13 mouse cellular contexts compared by ENCODE assay signal in genomic region chr10:79671396-79672087, GRCm38 (mm10). TPM values are rescaled to one million over a fixed set of nuclear protein-coding genes. Genes with fewer than 3 reads are reported as not detected.
DNase-seq lines count a peak whose midpoint lies in the region; ATAC-seq lines count a peak whose summit lies in the region.
"Had no signal": no experiment of that assay in that cellular context is flagged by ENCODE, and none has a peak within 500 bp of the region (broad histone marks: within the 10 kb centered on the region; RNA-seq: fewer than 3 reads in every experiment).

No protein-coding gene starts in this region.

- peaks cover 44% of the 10 kb centered on the region for H3K36me3 ChIP-seq in hindbrain, embryonic 10.5 days
- 0 out of 2 replicates have a peak, but pooled peaks cover 3% of the 10 kb centered on the region for H3K36me3 ChIP-seq in hindbrain, embryonic 11.5 days (ENCODE audit: control insufficient read depth, insufficient read depth, low read length)
- peaks cover 17% of the 10 kb centered on the region for H3K36me3 ChIP-seq in midbrain, embryonic 12.5 days
- H3K36me3 ChIP-seq in midbrain, embryonic 16.5 days (ENCODE audit: control insufficient read depth, insufficient read depth, low read length) = peaks cover 7% of the 10 kb centered on the region
- H3K36me3 ChIP-seq in hindbrain, embryonic 16.5 days (ENCODE audit: control insufficient read depth, insufficient read depth, low read length) = peaks cover 8% of the 10 kb centered on the region
- peaks cover 25% of the 10 kb centered on the region for H3K36me3 ChIP-seq in neural tube, embryonic 15.5 days

- peak overlapping the region; percentile 66 for H3K27ac ChIP-seq in hindbrain, embryonic 10.5 days
- no peak overlapping the region for H3K27ac ChIP-seq in hindbrain, embryonic 11.5 days (ENCODE audit: low read depth, low read length)
- H3K27ac ChIP-seq in midbrain, embryonic 12.5 days (replicated peaks) = no peak overlapping the region
- no peak overlapping the region for H3K27ac ChIP-seq in midbrain, embryonic 16.5 days (ENCODE audit: low read length)
- H3K27ac ChIP-seq in hindbrain, embryonic 16.5 days (ENCODE audit: low read depth, low read length) = no peak overlapping the region
- no peak overlapping the region for H3K27ac ChIP-seq in neural tube, embryonic 15.5 days (replicated peaks)

- H3K9me3 ChIP-seq in hindbrain, embryonic 10.5 days = 0 out of 2 replicates have a peak, but pooled peaks cover 3% of the 10 kb centered on the region
- H3K9me3 ChIP-seq in hindbrain, embryonic 11.5 days (ENCODE audit: control insufficient read depth, low read length) = no peaks in the 10 kb centered on the region
- H3K9me3 ChIP-seq in midbrain, embryonic 12.5 days = no peaks in the 10 kb centered on the region
- H3K9me3 ChIP-seq in midbrain, embryonic 16.5 days (replicated peaks; ENCODE audit: control insufficient read depth, low read length, poor library complexity, severe bottlenecking) = no peaks in the 10 kb centered on the region
- no peaks in the 10 kb centered on the region for H3K9me3 ChIP-seq in hindbrain, embryonic 16.5 days (ENCODE audit: control insufficient read depth, low read length)
- no peaks in the 10 kb centered on the region for H3K9me3 ChIP-seq in neural tube, embryonic 15.5 days (replicated peaks)

- no peak overlapping the region for H3K4me2 ChIP-seq in hindbrain, embryonic 11.5 days (replicated peaks; ENCODE audit: low read depth, low read length)
- H3K4me2 ChIP-seq in midbrain, embryonic 12.5 days (replicated peaks) = no peak overlapping the region
- H3K4me2 ChIP-seq in midbrain, embryonic 16.5 days (ENCODE audit: low read length) = no peak overlapping the region; the same call in 1 of the 2 replicates
- peak overlapping the region; percentile 96 for H3K4me2 ChIP-seq in hindbrain, embryonic 16.5 days (ENCODE audit: low read length)
- H3K4me2 ChIP-seq in neural tube, embryonic 15.5 days = peak overlapping the region; percentile 95

- H3K4me1 ChIP-seq in hindbrain, embryonic 10.5 days (replicated peaks) = peaks cover 39% of the 10 kb centered on the region
- H3K4me1 ChIP-seq in hindbrain, embryonic 11.5 days (replicated peaks; ENCODE audit: control insufficient read depth, insufficient read depth, low read length) = peaks cover 6% of the 10 kb centered on the region
- peaks cover 21% of the 10 kb centered on the region for H3K4me1 ChIP-seq in midbrain, embryonic 12.5 days
- H3K4me1 ChIP-seq in midbrain, embryonic 16.5 days (ENCODE audit: control insufficient read depth, insufficient read depth, low read length) = peaks cover 20% of the 10 kb centered on the region
- peaks cover 19% of the 10 kb centered on the region for H3K4me1 ChIP-seq in hindbrain, embryonic 16.5 days (ENCODE audit: control insufficient read depth, insufficient read depth, low read depth, low read length)
- peaks cover 33% of the 10 kb centered on the region for H3K4me1 ChIP-seq in neural tube, embryonic 15.5 days

- WGBS in hindbrain, embryonic 10.5 days = 71% methylated on average over 6 of the region's 6 CpGs
- 68% methylated on average over 6 of the region's 6 CpGs for WGBS in hindbrain, embryonic 11.5 days
- 66% methylated on average over 6 of the region's 6 CpGs for WGBS in midbrain, embryonic 12.5 days
- 72% methylated on average over 6 of the region's 6 CpGs for WGBS in midbrain, embryonic 16.5 days
- WGBS in hindbrain, embryonic 16.5 days = 65% methylated on average over 6 of the region's 6 CpGs
- 29% methylated on average over 6 of the region's 6 CpGs for WGBS in neural tube, embryonic 15.5 days

- H3K9ac ChIP-seq in hindbrain, embryonic 11.5 days (ENCODE audit: low read depth, low read length) = no peak overlapping the region
- H3K9ac ChIP-seq in midbrain, embryonic 12.5 days (replicated peaks) = peak overlapping the region; percentile 31; the same call in 1 of the 2 replicates
- no peak overlapping the region for H3K9ac ChIP-seq in midbrain, embryonic 16.5 days (ENCODE audit: low read depth, low read length)
- no peak overlapping the region for H3K9ac ChIP-seq in hindbrain, embryonic 16.5 days (ENCODE audit: low read depth, low read length)
- H3K9ac ChIP-seq in neural tube, embryonic 15.5 days (replicated peaks) = peak overlapping the region; percentile 76; the same call in 1 of the 2 replicates

- no peak for ATAC-seq in hindbrain, embryonic 11.5 days (ENCODE audit: low FRiP score)
- no peak for ATAC-seq in midbrain, embryonic 12.5 days (ENCODE audit: low FRiP score, low read depth)
- ATAC-seq in midbrain, embryonic 16.5 days = no peak
- no peak for ATAC-seq in hindbrain, embryonic 16.5 days
- ATAC-seq in neural tube, embryonic 15.5 days (ENCODE audit: low FRiP score) = no peak

- H3K4me3 ChIP-seq in hindbrain, embryonic 10.5 days = peak overlapping the region; percentile 77
- no peak overlapping the region for H3K4me3 ChIP-seq in hindbrain, embryonic 11.5 days (ENCODE audit: low read depth, low read length)
- 0 out of 2 replicates have a peak overlapping the region, but pooled peaks have one; percentile 95 for H3K4me3 ChIP-seq in midbrain, embryonic 12.5 days
- no peak overlapping the region for H3K4me3 ChIP-seq in midbrain, embryonic 16.5 days (ENCODE audit: low read depth, low read length)
- H3K4me3 ChIP-seq in hindbrain, embryonic 16.5 days (ENCODE audit: low read length) = no peak overlapping the region
- peak overlapping the region; percentile 61; the same call in 1 of the 2 replicates for H3K4me3 ChIP-seq in neural tube, embryonic 15.5 days (replicated peaks)

- peaks cover 6% of the 10 kb centered on the region for H3K27me3 ChIP-seq in hindbrain, embryonic 10.5 days (ENCODE audit: insufficient read depth, poor library complexity, severe bottlenecking)
- H3K27me3 ChIP-seq in hindbrain, embryonic 11.5 days (ENCODE audit: control insufficient read depth, insufficient read depth, low read length) = no peaks in the 10 kb centered on the region
- no peaks in the 10 kb centered on the region for H3K27me3 ChIP-seq in midbrain, embryonic 12.5 days
- H3K27me3 ChIP-seq in midbrain, embryonic 16.5 days (ENCODE audit: control insufficient read depth, insufficient read depth, low read depth, low read length) = no peaks in the 10 kb centered on the region
- no peaks in the 10 kb centered on the region for H3K27me3 ChIP-seq in hindbrain, embryonic 16.5 days (replicated peaks; ENCODE audit: control insufficient read depth, insufficient read depth, low read length)
- H3K27me3 ChIP-seq in neural tube, embryonic 15.5 days (replicated peaks) = no peaks in the 10 kb centered on the region

- no peak for DNase-seq in hindbrain, embryonic 10.5 days (ENCODE audit: low spot score)
- no peak for DNase-seq in hindbrain, embryonic 11.5 days (ENCODE audit: low spot score)
- no peak for DNase-seq in B cell, adult 2 months
- DNase-seq: gastrocnemius, postnatal 14 days; kidney, postnatal 14 days; lung, adult 2 months; thymus, postnatal 25 days had no signal

RNA-seq across cellular contexts. Expression of gene Tpgs1, which starts 2.4 kb away (rescaled TPM):
- 66.0 and 76.6 TPM in 2 replicates for polyA plus RNA-seq in hindbrain, embryonic 10.5 days (2016; fragmentation: Nextera tagmentation; extraction: Ambion mirVana)
- 69.6 and 70.8 TPM in 2 replicates for polyA plus RNA-seq in hindbrain, embryonic 11.5 days (2014; fragmentation: Nextera tagmentation; extraction: Ambion mirVana)
- 62.4 and 72.3 TPM in 2 replicates for polyA plus RNA-seq in midbrain, embryonic 12.5 days (2016; fragmentation: Nextera tagmentation; extraction: Ambion mirVana)
- polyA plus RNA-seq in midbrain, embryonic 16.5 days (2015; fragmentation: Nextera tagmentation; extraction: Ambion mirVana) = 96.1 and 107 TPM in 2 replicates
- 107 and 124 TPM in 2 replicates for polyA plus RNA-seq in hindbrain, embryonic 16.5 days (2015; fragmentation: Nextera tagmentation; extraction: Ambion mirVana)
- polyA plus RNA-seq in neural tube, embryonic 15.5 days (2015; fragmentation: Nextera tagmentation; extraction: Ambion mirVana) = 109 and 115 TPM in 2 replicates

RNA-seq across cellular contexts. Expression of gene Madcam1, which starts 7.2 kb away (rescaled TPM):
- polyA plus RNA-seq in hindbrain, embryonic 10.5 days (2016; fragmentation: Nextera tagmentation; extraction: Ambion mirVana) = 1.4 and 1.5 TPM in 2 replicates
- polyA plus RNA-seq in hindbrain, embryonic 11.5 days (2014; fragmentation: Nextera tagmentation; extraction: Ambion mirVana) = 1.1 and 1.6 TPM in 2 replicates
- 0.60 and 1.7 TPM in 2 replicates for polyA plus RNA-seq in midbrain, embryonic 12.5 days (2016; fragmentation: Nextera tagmentation; extraction: Ambion mirVana)
- polyA plus RNA-seq in midbrain, embryonic 16.5 days (2015; fragmentation: Nextera tagmentation; extraction: Ambion mirVana) = 0.69 and 0.94 TPM in 2 replicates
- polyA plus RNA-seq in hindbrain, embryonic 16.5 days (2015; fragmentation: Nextera tagmentation; extraction: Ambion mirVana) = 0.99 and 1.5 TPM in 2 replicates
- polyA plus RNA-seq in neural tube, embryonic 15.5 days (2015; fragmentation: Nextera tagmentation; extraction: Ambion mirVana) = 1.0 and 4.1 TPM in 2 replicates
- polyA plus RNA-seq: cortical plate, adult 2 months had no signal

RNA-seq across cellular contexts. Expression of gene Cdc34, which starts 10.5 kb away (rescaled TPM):
- 243 and 244 TPM in 2 replicates for polyA plus RNA-seq in hindbrain, embryonic 10.5 days (2016; fragmentation: Nextera tagmentation; extraction: Ambion mirVana)
- 153 and 159 TPM in 2 replicates for polyA plus RNA-seq in hindbrain, embryonic 11.5 days (2014; fragmentation: Nextera tagmentation; extraction: Ambion mirVana)
- polyA plus RNA-seq in midbrain, embryonic 12.5 days (2016; fragmentation: Nextera tagmentation; extraction: Ambion mirVana) = 139 and 156 TPM in 2 replicates
- polyA plus RNA-seq in midbrain, embryonic 16.5 days (2015; fragmentation: Nextera tagmentation; extraction: Ambion mirVana) = 73.1 and 81.9 TPM in 2 replicates
- polyA plus RNA-seq in hindbrain, embryonic 16.5 days (2015; fragmentation: Nextera tagmentation; extraction: Ambion mirVana) = 73.5 and 84.7 TPM in 2 replicates
- polyA plus RNA-seq in neural tube, embryonic 15.5 days (2015; fragmentation: Nextera tagmentation; extraction: Ambion mirVana) = 83.0 and 83.4 TPM in 2 replicates

RNA-seq across cellular contexts. Expression of gene Gzmm, which starts 17.3 kb away (rescaled TPM):
- 0.75 and 1.2 TPM in 2 replicates for polyA plus RNA-seq in hindbrain, embryonic 10.5 days (2016; fragmentation: Nextera tagmentation; extraction: Ambion mirVana)
- polyA plus RNA-seq in hindbrain, embryonic 11.5 days (2014; fragmentation: Nextera tagmentation; extraction: Ambion mirVana) = 0.42 and 0.73 TPM in 2 replicates
- 1.4 TPM in 2 replicates for polyA plus RNA-seq in midbrain, embryonic 12.5 days (2016; fragmentation: Nextera tagmentation; extraction: Ambion mirVana)
- 1.6 and 1.8 TPM in 2 replicates for polyA plus RNA-seq in midbrain, embryonic 16.5 days (2015; fragmentation: Nextera tagmentation; extraction: Ambion mirVana)
- 1.7 TPM in 2 replicates for polyA plus RNA-seq in hindbrain, embryonic 16.5 days (2015; fragmentation: Nextera tagmentation; extraction: Ambion mirVana)
- polyA plus RNA-seq in neural tube, embryonic 15.5 days (2015; fragmentation: Nextera tagmentation; extraction: Ambion mirVana) = 1.1 TPM in 2 replicates

RNA-seq across cellular contexts. Expression of gene Odf3l2, which starts 26.0 kb away (rescaled TPM):
- polyA plus RNA-seq in hindbrain, embryonic 10.5 days (2016; fragmentation: Nextera tagmentation; extraction: Ambion mirVana) = not detected in 2 replicates
- not detected in 2 replicates for polyA plus RNA-seq in hindbrain, embryonic 11.5 days (2014; fragmentation: Nextera tagmentation; extraction: Ambion mirVana)
- not detected in 2 replicates for polyA plus RNA-seq in midbrain, embryonic 12.5 days (2016; fragmentation: Nextera tagmentation; extraction: Ambion mirVana)
- polyA plus RNA-seq in midbrain, embryonic 16.5 days (2015; fragmentation: Nextera tagmentation; extraction: Ambion mirVana) = 0.78 and 1.0 TPM in 2 replicates
- 0.37 and 0.89 TPM in 2 replicates for polyA plus RNA-seq in hindbrain, embryonic 16.5 days (2015; fragmentation: Nextera tagmentation; extraction: Ambion mirVana)
- polyA plus RNA-seq in neural tube, embryonic 15.5 days (2015; fragmentation: Nextera tagmentation; extraction: Ambion mirVana) = 0.14 and 0.17 TPM in 2 replicates
- polyA plus RNA-seq: heart, embryonic 14.5 days; lung, adult 2 months had no signal

Comparison
In these comparisons a context has a peak if more than half of its experiments do, and no peak if none do; other contexts are left out.
1. H3K4me3 ChIP-seq: peak in hindbrain, embryonic 10.5 days (single experiment), midbrain, embryonic 12.5 days (single experiment) and neural tube, embryonic 15.5 days (single experiment); none in hindbrain, embryonic 11.5 days (single experiment), midbrain, embryonic 16.5 days (single experiment) and hindbrain, embryonic 16.5 days (single experiment).
2. H3K4me2 ChIP-seq: peak in hindbrain, embryonic 16.5 days (single experiment) and neural tube, embryonic 15.5 days (single experiment); none in hindbrain, embryonic 11.5 days (single experiment), midbrain, embryonic 12.5 days (single experiment) and midbrain, embryonic 16.5 days (single experiment).
3. H3K9ac ChIP-seq: peak in midbrain, embryonic 12.5 days (single experiment) and neural tube, embryonic 15.5 days (single experiment); none in hindbrain, embryonic 11.5 days (single experiment), midbrain, embryonic 16.5 days (single experiment) and hindbrain, embryonic 16.5 days (single experiment).